Mouse (Mus musculus): ENCODE data around the gene Atxn10.
"Not testable (repeated sequence)": the region's sequence is repeated elsewhere in the genome, so short reads cannot be mapped to it uniquely, and the experiment has no call there.

Atxn10 gene

GRCm38 (mm10) chr15:85335671-85336300, at the start of gene Atxn10:
Gene Atxn10, plus strand, starts transcription at chr15:85336245.
- peak; percentile 28 for DNase-seq (ENCODE audit: low read depth, low spot score)

GRCm38 (mm10) chr15:85294632-85295031, 41.4 kb upstream of the Atxn10 start:
- DNase-seq (ENCODE audit: low read depth, low spot score) = no peak

GRCm38 (mm10) chr15:85295544-85295943, 40.5 kb upstream of the Atxn10 start:
- DNase-seq (ENCODE audit: low read depth, low spot score) = no peak

- DNase-seq (ENCODE audit: low read depth, low spot score) = no peak
Measured at GRCm38 (mm10) chr15:85295977-85296376, 40.1 kb upstream of the Atxn10 start.

GRCm38 (mm10) chr15:85296538-85296937, 39.5 kb upstream of the Atxn10 start:
- no peak for DNase-seq (ENCODE audit: low read depth, low spot score)

GRCm38 (mm10) chr15:85298167-85298781, 37.8 kb upstream of the Atxn10 start:
- peak; percentile 7 for DNase-seq (ENCODE audit: low read depth, low spot score)

- no peak for DNase-seq (ENCODE audit: low read depth, low spot score)
Measured at GRCm38 (mm10) chr15:85298946-85299345, 37.1 kb upstream of the Atxn10 start.

- DNase-seq (ENCODE audit: low read depth, low spot score) = no peak
Measured at GRCm38 (mm10) chr15:85303241-85303640, 32.8 kb upstream of the Atxn10 start.

GRCm38 (mm10) chr15:85303976-85304375, 32.1 kb upstream of the Atxn10 start:
- no peak for DNase-seq (ENCODE audit: low read depth, low spot score)

GRCm38 (mm10) chr15:85307061-85307660, 28.9 kb upstream of the Atxn10 start:
- no peak for DNase-seq (ENCODE audit: low read depth, low spot score)

GRCm38 (mm10) chr15:85311058-85311657, 24.9 kb upstream of the Atxn10 start:
- DNase-seq (ENCODE audit: low read depth, low spot score) = no peak

- peak; percentile 73 for DNase-seq (ENCODE audit: low read depth, low spot score)
Measured at GRCm38 (mm10) chr15:85315378-85316025, 20.5 kb upstream of the Atxn10 start.

- no peak for DNase-seq (ENCODE audit: low read depth, low spot score)
Measured at GRCm38 (mm10) chr15:85316342-85317140, 19.5 kb upstream of the Atxn10 start.

GRCm38 (mm10) chr15:85319924-85320668, 15.9 kb upstream of the Atxn10 start:
- DNase-seq (ENCODE audit: low read depth, low spot score) = no peak

- DNase-seq (ENCODE audit: low read depth, low spot score) = no peak
Measured at GRCm38 (mm10) chr15:85323214-85323613, 12.8 kb upstream of the Atxn10 start.

GRCm38 (mm10) chr15:85324426-85324825, 11.6 kb upstream of the Atxn10 start:
- DNase-seq (ENCODE audit: low read depth, low spot score) = no peak

GRCm38 (mm10) chr15:85327808-85328207, 8.2 kb upstream of the Atxn10 start:
- no peak for DNase-seq (ENCODE audit: low read depth, low spot score)

- DNase-seq (ENCODE audit: low read depth, low spot score) = not testable (repeated sequence)
Measured at GRCm38 (mm10) chr15:85328455-85328854, 7.6 kb upstream of the Atxn10 start.

GRCm38 (mm10) chr15:85329096-85329495, 6.9 kb upstream of the Atxn10 start:
- no peak for DNase-seq (ENCODE audit: low read depth, low spot score)

- DNase-seq (ENCODE audit: low read depth, low spot score) = no peak
Measured at GRCm38 (mm10) chr15:85330024-85330423, 6.0 kb upstream of the Atxn10 start.

- DNase-seq (ENCODE audit: low read depth, low spot score) = not testable (repeated sequence)
Measured at GRCm38 (mm10) chr15:85333511-85333910, 2.5 kb upstream of the Atxn10 start.
